Mouse (Mus musculus) embryonic fibroblast, embryonic 13.5 days (primary cell): ENCODE data around the gene Atp6v1fnb. TPM values are rescaled to one million over a fixed set of nuclear protein-coding genes. Genes with fewer than 3 reads are reported as not detected.

ENCODE experiments used
- H3K27ac ChIP-seq: 2 replicates; pipeline ENCODE4 v1.5.1; 2012; ENCODE audit warnings: low read length, control low read depth, inconsistent platforms; ENCODE audit not compliant: insufficient read depth
- H3K4me1 ChIP-seq: 2 replicates; pipeline ENCODE4 v1.6.1; 2011; ENCODE audit warnings: low read length; ENCODE audit not compliant: control insufficient read depth, insufficient read depth
- H3K4me3 ChIP-seq: 2 replicates; pipeline ENCODE4 v1.5.1; 2011; ENCODE audit warnings: mild to moderate bottlenecking, control low read depth, low read length; ENCODE audit not compliant: insufficient read depth
- CTCF ChIP-seq: IDR thresholded peaks from 2 replicates; pipeline ENCODE4 v1.5.1; 2011; ENCODE audit warnings: mild to moderate bottlenecking, control low read depth, low read length, moderate library complexity, borderline replicate concordance; ENCODE audit not compliant: insufficient read depth
- POLR2A ChIP-seq: IDR thresholded peaks from 2 replicates; pipeline ENCODE4 v1.6.1; 2011; ENCODE audit warnings: low read depth, mild to moderate bottlenecking, control low read depth, low read length, moderate library complexity
- polyA plus RNA-seq: library from polyadenylated mRNA; stranded (reverse); fragments of >200 nt; gene quantifications from 2 replicates; pipeline ENCODE4 v1.2.4, GENCODE M21; 2011; ENCODE audit warnings: low read depth; ENCODE audit not compliant: missing spikeins, insufficient read length

Atp6v1fnb gene
- polyA plus RNA-seq, 1 experiment, result not detected

DNA sequence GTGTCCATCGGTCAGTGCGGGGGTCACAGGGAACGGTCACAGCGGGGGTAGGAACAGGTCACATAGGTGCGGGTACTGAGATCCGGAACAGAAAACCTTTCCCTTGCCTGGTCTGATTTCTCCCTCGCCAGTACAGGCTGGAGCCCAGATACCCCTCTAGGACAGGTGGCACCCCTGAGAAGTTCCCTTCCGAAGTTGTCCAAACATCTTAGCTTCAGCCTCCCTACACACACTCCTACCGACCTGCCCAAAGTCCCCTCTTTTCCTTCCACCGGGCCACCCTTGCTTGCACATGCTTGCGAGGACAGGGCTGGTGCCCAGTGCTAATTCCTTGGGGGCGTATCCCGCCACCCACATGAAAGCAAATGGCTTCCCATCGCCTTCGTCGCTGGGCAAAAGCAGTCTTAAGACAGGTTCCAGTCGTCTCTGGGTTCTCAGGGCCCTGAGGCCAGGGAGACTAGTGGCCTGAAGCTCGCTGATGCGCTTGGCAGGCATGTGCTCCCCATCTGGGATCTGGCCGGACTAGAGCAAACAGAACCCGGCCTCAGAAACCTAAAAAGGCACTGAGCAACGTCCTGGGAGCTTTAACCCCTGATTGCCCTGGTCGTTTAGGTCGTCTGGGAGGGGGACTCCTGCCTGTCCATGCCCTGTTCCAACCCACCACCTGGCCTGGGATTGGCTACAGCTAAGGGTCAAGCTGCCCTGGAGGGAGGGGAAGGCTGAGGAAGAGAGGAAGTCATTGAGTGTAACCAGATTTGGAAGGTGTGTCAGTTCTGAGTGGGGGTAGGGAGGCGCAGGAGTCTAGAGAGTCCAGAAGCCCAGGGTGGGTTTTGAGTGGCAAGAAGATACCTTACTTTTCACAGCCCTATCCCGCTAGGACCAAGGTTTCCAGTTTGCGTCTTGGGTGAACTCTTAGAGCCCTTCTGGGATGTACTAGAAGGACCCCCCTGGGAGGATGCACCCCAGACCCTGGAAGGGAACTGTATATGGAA lies 37.1 kb upstream of the Atp6v1fnb start:
- H3K4me3 ChIP-seq, result peak overlapping the region; percentile 62
- peak overlapping the region; percentile 91 for H3K27ac ChIP-seq
- H3K4me1 ChIP-seq, result peaks cover 16% of the 10 kb centered on the region
- TF ChIP-seq POLR2A, result peak; percentile 86
- TF ChIP-seq CTCF, result no peak

DNA sequence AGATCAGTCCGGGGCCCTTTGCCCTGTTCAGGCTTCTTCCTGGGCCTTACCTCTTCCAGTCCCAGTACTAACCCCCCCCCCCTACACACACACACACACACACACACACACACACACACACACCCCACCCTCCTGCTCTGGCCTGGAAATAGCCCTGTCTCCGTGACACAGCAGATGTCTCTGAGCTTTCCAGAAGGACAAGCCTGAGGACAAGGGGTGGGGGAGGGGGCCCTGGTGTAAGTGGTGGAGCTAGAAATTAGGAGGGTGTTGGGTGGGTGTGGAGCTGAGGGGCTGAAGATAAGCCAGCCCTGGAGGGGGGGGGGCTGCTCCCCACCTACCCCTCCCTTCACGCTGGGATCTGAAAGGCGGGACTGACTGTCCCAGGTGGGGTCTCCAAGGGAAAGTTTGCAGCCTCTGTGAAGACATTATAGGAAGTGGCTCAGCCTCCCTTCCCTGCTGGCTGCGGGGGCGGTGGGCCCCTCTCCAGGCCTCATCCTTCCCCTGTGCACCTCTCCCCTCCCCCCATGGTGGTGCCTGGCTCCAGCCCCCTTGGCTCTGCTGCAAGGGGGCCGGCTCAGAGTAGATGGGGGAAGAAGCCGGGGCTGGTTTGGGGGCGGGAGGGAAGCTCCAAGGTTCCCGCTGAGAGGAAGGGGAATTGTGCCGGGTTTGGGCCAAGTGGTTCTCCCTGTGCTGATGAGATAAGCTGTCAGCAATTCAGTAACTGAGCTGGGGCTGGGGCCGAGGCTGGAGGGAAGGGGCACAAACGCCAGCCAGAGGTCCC lies 36.1 kb upstream of the Atp6v1fnb start:
- peak overlapping the region; percentile 91 for H3K27ac ChIP-seq
- TF ChIP-seq POLR2A (peak; percentile 38; the same call in 1 of the 2 replicates), CTCF (no peak)
- peaks cover 16% of the 10 kb centered on the region for H3K4me1 ChIP-seq
- peak overlapping the region; percentile 62 for H3K4me3 ChIP-seq

DNA sequence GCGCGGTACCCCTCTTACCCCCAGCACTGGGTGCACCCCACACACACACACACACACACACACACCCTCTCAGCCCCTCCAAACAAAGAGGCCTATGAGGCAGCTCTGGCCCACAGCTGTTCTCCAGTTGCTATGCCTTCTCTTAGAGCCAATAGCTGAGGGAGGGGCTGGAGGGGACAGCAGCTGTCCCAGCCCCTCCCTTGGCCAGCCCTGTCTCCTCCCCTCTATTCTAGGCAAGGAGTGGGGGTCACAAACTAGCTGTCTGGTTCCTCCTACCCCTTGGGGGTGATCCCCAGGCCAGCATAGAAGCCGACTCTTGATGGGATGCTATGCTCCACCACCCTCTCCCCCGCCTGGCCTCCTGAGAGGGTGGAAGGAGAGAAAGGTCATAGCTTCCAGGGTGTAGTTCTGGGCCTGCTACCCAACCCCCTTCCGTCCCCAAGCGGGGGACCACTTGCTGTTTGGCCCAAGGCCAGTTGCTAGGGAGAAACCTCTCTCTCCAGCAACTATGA lies 35.2 kb upstream of the Atp6v1fnb start:
- peak overlapping the region; percentile 91 for H3K27ac ChIP-seq
- H3K4me3 ChIP-seq, result peak overlapping the region; percentile 62
- peaks cover 13% of the 10 kb centered on the region for H3K4me1 ChIP-seq
- no peak for TF ChIP-seq CTCF
- peak; percentile 62 for TF ChIP-seq POLR2A

DNA sequence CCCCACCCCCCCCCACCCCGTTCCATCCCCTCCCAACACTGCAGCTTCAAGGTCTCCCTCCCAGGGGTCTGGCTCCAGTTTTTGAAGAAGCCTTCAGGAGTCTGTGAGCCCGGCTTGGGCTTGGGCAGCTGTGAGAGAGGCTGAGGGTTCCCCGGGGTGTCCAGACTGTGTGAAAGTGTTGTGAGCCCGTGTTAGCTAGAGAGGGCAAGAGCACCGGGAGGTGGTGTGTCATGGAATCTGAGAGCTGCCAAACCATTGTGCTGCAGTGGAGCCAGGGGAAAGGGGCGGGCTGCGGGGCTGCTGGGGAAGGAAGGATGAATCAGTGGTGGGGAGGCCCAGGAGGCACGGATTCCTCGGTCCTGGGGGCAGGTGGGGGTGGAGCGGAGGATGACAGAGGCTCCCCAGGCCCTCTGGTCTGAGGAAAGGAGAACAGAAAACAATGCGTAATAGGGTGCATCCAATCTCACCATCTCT lies 34.7 kb upstream of the Atp6v1fnb start:
- Histone ChIP-seq H3K4me1 (peaks cover 10% of the 10 kb centered on the region), H3K27ac (peak overlapping the region; percentile 91), H3K4me3 (no peak overlapping the region; the same call in 1 of the 2 replicates)
- TF ChIP-seq CTCF (no peak), POLR2A (peak; percentile 70)

DNA sequence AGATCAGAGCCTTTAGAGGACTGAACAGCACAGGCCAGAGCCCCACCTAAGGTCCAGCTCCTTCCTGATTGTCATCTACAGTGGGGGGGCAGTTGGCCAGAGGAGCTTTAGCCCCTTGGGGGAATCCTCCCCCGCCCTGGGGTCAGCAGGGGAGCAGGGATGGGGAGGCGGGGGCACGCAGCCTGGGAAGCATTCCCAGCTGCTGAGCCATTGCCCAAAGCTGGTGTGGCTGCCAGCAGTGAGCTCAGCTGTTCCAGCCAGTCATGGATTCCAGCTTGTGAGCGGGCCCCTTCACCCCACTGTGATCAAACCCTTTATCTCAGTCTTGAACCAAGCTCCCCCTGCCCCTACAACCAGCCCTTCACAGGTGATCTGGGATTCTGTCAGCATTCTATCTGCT lies 32.0 kb upstream of the Atp6v1fnb start:
- H3K4me3 ChIP-seq, result no peak overlapping the region
- H3K27ac ChIP-seq, result no peak overlapping the region
- no peak for TF ChIP-seq POLR2A
- no peak for TF ChIP-seq CTCF
- H3K4me1 ChIP-seq, result no peaks in the 10 kb centered on the region; the same call in 1 of the 2 replicates

DNA sequence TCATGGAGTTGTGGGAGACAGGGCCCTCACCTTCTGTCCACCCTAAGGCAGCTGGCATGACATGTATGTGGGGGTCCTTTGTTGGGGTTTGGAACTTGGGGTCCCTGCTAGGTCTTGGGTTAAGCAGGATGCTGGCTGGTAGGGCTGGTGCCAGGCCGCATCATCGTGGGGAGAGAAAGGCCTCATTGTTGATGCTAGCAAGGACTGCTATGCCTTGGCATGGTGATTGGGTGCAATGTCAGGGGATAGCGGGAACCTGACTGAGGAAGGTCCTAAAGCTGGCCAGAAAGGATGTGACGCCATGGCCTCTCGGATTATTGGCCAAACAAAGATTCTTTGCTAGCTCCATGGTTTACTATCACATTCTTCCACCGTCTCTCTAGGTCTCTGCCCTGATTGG lies 31.4 kb upstream of the Atp6v1fnb start:
- TF ChIP-seq CTCF, result no peak
- TF ChIP-seq POLR2A, result no peak
- H3K4me1 ChIP-seq, result no peaks in the 10 kb centered on the region; the same call in 1 of the 2 replicates
- no peak overlapping the region for H3K4me3 ChIP-seq
- no peak overlapping the region for H3K27ac ChIP-seq

DNA sequence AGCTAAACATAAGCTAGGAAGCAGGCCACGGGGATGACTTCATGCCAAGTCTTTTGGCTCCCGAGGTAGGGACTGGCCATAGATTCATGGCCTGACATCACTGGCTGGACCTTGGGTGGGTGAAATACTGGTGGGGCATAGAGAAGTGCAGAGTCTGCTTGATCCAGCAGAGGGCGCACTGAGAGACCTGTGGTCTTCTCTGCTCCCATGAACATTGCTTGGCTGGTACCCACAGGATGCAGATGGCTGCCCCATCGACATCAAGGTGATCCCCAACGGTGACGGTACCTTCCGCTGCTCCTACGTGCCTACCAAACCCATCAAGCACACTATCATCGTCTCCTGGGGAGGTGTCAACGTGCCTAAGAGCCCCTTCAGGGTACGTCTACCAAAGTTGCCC lies 26.5 kb upstream of the Atp6v1fnb start:
- no peaks in the 10 kb centered on the region for H3K4me1 ChIP-seq
- TF ChIP-seq CTCF, result peak; percentile 43; the same call in 1 of the 2 replicates
- TF ChIP-seq POLR2A, result no peak
- no peak overlapping the region for H3K4me3 ChIP-seq
- H3K27ac ChIP-seq, result no peak overlapping the region

DNA sequence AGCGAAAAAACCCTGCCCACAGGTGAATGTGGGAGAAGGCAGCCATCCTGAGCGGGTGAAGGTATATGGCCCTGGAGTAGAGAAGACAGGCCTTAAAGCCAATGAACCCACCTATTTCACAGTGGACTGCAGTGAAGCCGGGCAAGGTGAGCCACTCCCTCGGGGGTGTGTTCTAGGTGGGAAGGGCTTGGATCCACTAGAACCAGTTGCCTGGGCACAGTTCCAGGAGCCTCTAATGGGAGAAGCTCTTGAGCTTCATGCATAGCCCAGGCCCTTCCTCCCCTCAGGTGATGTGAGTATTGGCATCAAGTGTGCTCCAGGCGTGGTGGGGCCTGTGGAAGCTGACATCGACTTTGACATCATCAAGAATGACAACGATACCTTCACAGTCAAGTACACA lies 25.9 kb upstream of the Atp6v1fnb start:
- H3K4me1 ChIP-seq, result no peaks in the 10 kb centered on the region
- TF ChIP-seq POLR2A, result no peak
- TF ChIP-seq CTCF, result no peak
- H3K4me3 ChIP-seq, result no peak overlapping the region
- no peak overlapping the region for H3K27ac ChIP-seq

DNA sequence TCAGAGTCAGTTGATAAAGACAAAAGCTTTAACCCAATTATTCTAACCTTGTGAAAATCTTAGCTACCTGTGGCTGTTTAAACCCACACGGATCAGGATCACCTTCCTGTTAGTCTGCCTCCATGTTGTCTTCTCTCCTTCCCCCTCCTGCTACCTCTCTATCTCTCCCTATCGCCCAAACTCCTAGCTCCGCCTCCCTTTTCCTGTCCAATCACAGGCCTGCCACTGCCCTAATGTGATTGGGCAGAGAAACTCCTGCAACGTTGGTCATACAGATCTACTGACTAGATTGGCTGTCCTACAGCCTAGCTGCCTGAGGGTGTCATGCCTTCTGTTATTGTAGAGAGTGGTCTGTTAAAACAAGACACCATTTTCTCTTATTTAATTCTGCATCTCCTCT lies 21.4 kb upstream of the Atp6v1fnb start:
- TF ChIP-seq CTCF, result no peak
- TF ChIP-seq POLR2A, result no peak
- Histone ChIP-seq H3K4me1 (no peaks in the 10 kb centered on the region), H3K27ac (no peak overlapping the region), H3K4me3 (no peak overlapping the region)
